Mouse (Mus musculus) embryo, embryonic 9.5 days (tissue): ENCODE measurements around the gene Pdzd2.
A peak's percentile ranks its signal among the peaks of the same experiment; 100 is the strongest.

Experiments used
- DNase-seq: peaks from one replicate; pipeline ENCODE4 v3.0.0-alpha.2; 2017; ENCODE audit errors: extremely low spot score

Gene Pdzd2

GRCm38 (mm10) chr15:12431188-12431587 lies 308.5 kb downstream of the Pdzd2 start:
- no peak for DNase-seq

GRCm38 (mm10) chr15:12430670-12431069 lies 309.1 kb downstream of the Pdzd2 start:
- DNase-seq = no peak

- no peak for DNase-seq
Observed at GRCm38 (mm10) chr15:12429572-12430431, 309.9 kb downstream of the Pdzd2 start.

- no peak for DNase-seq
Observed at GRCm38 (mm10) chr15:12427818-12428217, 311.9 kb downstream of the Pdzd2 start.

- DNase-seq = no peak
Observed at GRCm38 (mm10) chr15:12426342-12426741, 313.4 kb downstream of the Pdzd2 start.

- no peak for DNase-seq
Observed at GRCm38 (mm10) chr15:12425049-12425627, 314.6 kb downstream of the Pdzd2 start.

GRCm38 (mm10) chr15:12424187-12424586 lies 315.5 kb downstream of the Pdzd2 start:
- no peak for DNase-seq

- no peak for DNase-seq
Observed at GRCm38 (mm10) chr15:12420915-12421314, 318.8 kb downstream of the Pdzd2 start.

- no peak for DNase-seq
Observed at GRCm38 (mm10) chr15:12420376-12420775, 319.3 kb downstream of the Pdzd2 start.

GRCm38 (mm10) chr15:12419446-12419845 lies 320.3 kb downstream of the Pdzd2 start:
- DNase-seq = no peak

GRCm38 (mm10) chr15:12415536-12416200 lies 324.1 kb downstream of the Pdzd2 start:
- no peak for DNase-seq

- DNase-seq = no peak
Observed at GRCm38 (mm10) chr15:12414696-12415095, 325.0 kb downstream of the Pdzd2 start.

GRCm38 (mm10) chr15:12408205-12408604 lies 331.5 kb downstream of the Pdzd2 start:
- DNase-seq = no peak

- no peak for DNase-seq
Observed at GRCm38 (mm10) chr15:12405592-12405991, 334.1 kb downstream of the Pdzd2 start.

- no peak for DNase-seq
Observed at GRCm38 (mm10) chr15:12397032-12397431, 342.7 kb downstream of the Pdzd2 start.

- DNase-seq = no peak
Observed at GRCm38 (mm10) chr15:12394758-12395157, 345.0 kb downstream of the Pdzd2 start.

GRCm38 (mm10) chr15:12388726-12389489 lies 350.8 kb downstream of the Pdzd2 start:
- DNase-seq = no peak

- DNase-seq = no peak
Observed at GRCm38 (mm10) chr15:12384679-12385078, 355.0 kb downstream of the Pdzd2 start.

- peak; percentile 25 for DNase-seq
Observed at GRCm38 (mm10) chr15:12380548-12380947, 359.2 kb downstream of the Pdzd2 start.

GRCm38 (mm10) chr15:12380057-12380456 lies 359.7 kb downstream of the Pdzd2 start:
- no peak for DNase-seq

- DNase-seq = no peak
Observed at GRCm38 (mm10) chr15:12377800-12378199, 361.9 kb downstream of the Pdzd2 start.

GRCm38 (mm10) chr15:12376491-12377069 lies 363.1 kb downstream of the Pdzd2 start:
- DNase-seq = no peak
